Mouse (Mus musculus): ENCODE data around the gene Coro1c.

Gene Coro1c

GRCm38 (mm10) chr5:113882566-113883383, 25.8 kb downstream of the Coro1c start:
- TF ChIP-seq GATA4 (IDR thresholded peaks at IDR 0.05; ENCODE audit: insufficient replicate concordance, low read length): no peak

GRCm38 (mm10) chr5:113881136-113881535, 27.4 kb downstream of the Coro1c start:
- no peak for TF ChIP-seq GATA4 (IDR thresholded peaks at IDR 0.05; ENCODE audit: insufficient replicate concordance, low read length)

- no peak for TF ChIP-seq GATA4 (IDR thresholded peaks at IDR 0.05; ENCODE audit: insufficient replicate concordance, low read length)
Measured at GRCm38 (mm10) chr5:113878943-113879617, 29.5 kb downstream of the Coro1c start.

- TF ChIP-seq GATA4 (IDR thresholded peaks at IDR 0.05; ENCODE audit: insufficient replicate concordance, low read length): no peak
Measured at GRCm38 (mm10) chr5:113877565-113877964, 31.0 kb downstream of the Coro1c start.

GRCm38 (mm10) chr5:113876176-113876575, 32.4 kb downstream of the Coro1c start:
- no peak for TF ChIP-seq GATA4 (IDR thresholded peaks at IDR 0.05; ENCODE audit: insufficient replicate concordance, low read length)

GRCm38 (mm10) chr5:113875625-113876024, 32.9 kb downstream of the Coro1c start:
- no peak for TF ChIP-seq GATA4 (IDR thresholded peaks at IDR 0.05; ENCODE audit: insufficient replicate concordance, low read length)

- no peak for TF ChIP-seq GATA4 (IDR thresholded peaks at IDR 0.05; ENCODE audit: insufficient replicate concordance, low read length)
Measured at GRCm38 (mm10) chr5:113874063-113875024, 34.2 kb downstream of the Coro1c start.

- TF ChIP-seq GATA4 (IDR thresholded peaks at IDR 0.05; ENCODE audit: insufficient replicate concordance, low read length): no peak
Measured at GRCm38 (mm10) chr5:113872936-113873912, 35.3 kb downstream of the Coro1c start.

- no peak for TF ChIP-seq GATA4 (IDR thresholded peaks at IDR 0.05; ENCODE audit: insufficient replicate concordance, low read length)
Measured at GRCm38 (mm10) chr5:113871903-113872548, 36.5 kb downstream of the Coro1c start.

GRCm38 (mm10) chr5:113870393-113871040, 38.0 kb downstream of the Coro1c start:
- peak; percentile 81; the same call in 1 of the 2 replicates for TF ChIP-seq GATA4 (IDR thresholded peaks at IDR 0.05; ENCODE audit: insufficient replicate concordance, low read length)

GRCm38 (mm10) chr5:113869132-113869531, 39.4 kb downstream of the Coro1c start:
- no peak for TF ChIP-seq GATA4 (IDR thresholded peaks at IDR 0.05; ENCODE audit: insufficient replicate concordance, low read length)

- TF ChIP-seq GATA4 (IDR thresholded peaks at IDR 0.05; ENCODE audit: insufficient replicate concordance, low read length): no peak
Measured at GRCm38 (mm10) chr5:113864992-113865391, 43.6 kb downstream of the Coro1c start.

- no peak for TF ChIP-seq GATA4 (IDR thresholded peaks at IDR 0.05; ENCODE audit: insufficient replicate concordance, low read length)
Measured at GRCm38 (mm10) chr5:113863994-113864393, 44.6 kb downstream of the Coro1c start.
